Mouse (Mus musculus) testis, adult 2 months (tissue): Measurements from ENCODE around the gene Arhgap15.

ENCODE experiments used
- CTCF ChIP-seq: fragments of 200-500 bp; IDR thresholded peaks from 2 replicates; pipeline ENCODE4 v1.5.1; 2012; ENCODE audit warnings: low read depth, mild to moderate bottlenecking, inconsistent platforms, low read length, moderate library complexity; ENCODE audit not compliant: control insufficient read depth, insufficient read depth, insufficient replicate concordance
- POLR2A ChIP-seq: fragments of 200-500 bp; IDR thresholded peaks from 2 replicates; pipeline ENCODE4 v1.6.1; 2012; ENCODE audit warnings: low read depth, mild to moderate bottlenecking, inconsistent platforms, low read length, moderate library complexity; ENCODE audit not compliant: control insufficient read depth

GRCm38 (mm10) chr2:44044088-44044487, 295.5 kb downstream of the Arhgap15 start:
- no peak for TF ChIP-seq POLR2A
- TF ChIP-seq CTCF: no peak
